ENCODE assay signal across 13 mouse cellular contexts in the genomic region with DNA sequence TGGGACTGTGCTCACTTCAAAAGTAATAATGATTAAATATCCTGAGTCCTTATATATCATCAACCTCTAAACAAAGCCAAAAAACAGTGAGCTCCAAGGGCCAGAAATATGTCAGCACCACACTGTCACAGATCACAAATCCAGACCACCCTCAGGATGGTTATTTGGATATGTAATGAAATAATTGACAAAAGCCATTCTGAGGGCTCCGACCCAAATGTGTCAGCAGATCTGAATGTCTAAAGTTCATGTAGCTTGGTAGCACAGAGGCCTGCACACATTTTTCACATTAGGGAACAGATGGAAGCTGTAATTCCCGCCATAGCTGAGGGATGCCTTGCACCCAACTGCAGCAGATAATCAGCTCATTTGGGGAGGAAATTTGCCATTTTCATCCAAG.
DNase-seq lines count a peak whose midpoint lies in the region; ATAC-seq and TF ChIP-seq lines count a peak whose summit lies in the region.
"Had no signal": no experiment of that assay in that cellular context is flagged by ENCODE, and none has a peak within 500 bp of the region (broad histone marks: within the 10 kb centered on the region; RNA-seq: fewer than 3 reads in every experiment).

No protein-coding gene starts in this region.

- DNase-seq in heart, adult 11 months = peak; percentile 82
- DNase-seq in heart, adult 2 months = no peak
- DNase-seq in stomach, postnatal 0 days (ENCODE audit: low spot score) = no peak
- DNase-seq in spleen, postnatal 10 days (ENCODE audit: low spot score in 2 of 2) = no peak
- no peak for DNase-seq in layer of hippocampus, postnatal 14 days (ENCODE audit: low spot score in 2 of 2)
- DNase-seq in layer of hippocampus, postnatal 10 days (ENCODE audit: low spot score in 2 of 2) = no peak
- DNase-seq: adrenal gland, adult 8-10 months; gastrocnemius, postnatal 36 days; midbrain, embryonic 14.5 days had no signal

- no peak overlapping the region for H3K9ac ChIP-seq in heart, adult 2 months (ENCODE audit: low read depth, low read length)
- H3K9ac ChIP-seq in stomach, embryonic 14.5 days (replicated peaks; ENCODE audit: low read depth, low read length) = no peak overlapping the region
- H3K9ac ChIP-seq in stomach, postnatal 0 days (ENCODE audit: low read length) = no peak overlapping the region
- no peak overlapping the region for H3K9ac ChIP-seq in lung, embryonic 15.5 days
- H3K9ac ChIP-seq: liver, embryonic 15.5 days had no signal

- H3K36me3 ChIP-seq in heart, adult 2 months (ENCODE audit: control insufficient read depth, insufficient read depth, low read length) = no peaks in the 10 kb centered on the region
- no peaks in the 10 kb centered on the region for H3K36me3 ChIP-seq in stomach, embryonic 14.5 days (ENCODE audit: control insufficient read depth, insufficient read depth, low read length)
- no peaks in the 10 kb centered on the region for H3K36me3 ChIP-seq in stomach, postnatal 0 days (ENCODE audit: control insufficient read depth, insufficient read depth, low read length)
- no peaks in the 10 kb centered on the region for H3K36me3 ChIP-seq in lung, embryonic 15.5 days
- H3K36me3 ChIP-seq: forebrain, embryonic 10.5 days; liver, embryonic 15.5 days had no signal

- TF ChIP-seq EP300 in heart, adult 2 months (IDR thresholded peaks at IDR 0.05; ENCODE audit: insufficient read depth, low read depth, low read length) = no peak
- TF ChIP-seq EP300 in stomach, postnatal 0 days (optimal IDR thresholded peaks at IDR 0.05) = no peak

- TF ChIP-seq CTCF in heart, adult 2 months (IDR thresholded peaks at IDR 0.05) = no peak
- TF ChIP-seq CTCF in stomach, postnatal 0 days (IDR thresholded peaks at IDR 0.05; ENCODE audit: low read depth) = no peak

- 74% methylated on average over 2 of the region's 2 CpGs for WGBS in heart, adult 2 months
- 50% methylated on average over 2 of the region's 2 CpGs for WGBS in stomach, embryonic 14.5 days
- 46% methylated on average over 2 of the region's 2 CpGs for WGBS in stomach, postnatal 0 days
- 54% methylated on average over 2 of the region's 2 CpGs for WGBS in lung, embryonic 15.5 days

- intact Hi-C loops in heart, adult 2 months (cut with DNase I) = no loop called here

- no peak for TF ChIP-seq POLR2A in heart, adult 2 months (IDR thresholded peaks at IDR 0.05; ENCODE audit: insufficient read depth, low read depth, low read length)

- H3K4me3 ChIP-seq in heart, adult 2 months = no peak overlapping the region
- H3K4me3 ChIP-seq in stomach, embryonic 14.5 days (ENCODE audit: low read depth, low read length) = no peak overlapping the region
- H3K4me3 ChIP-seq in stomach, postnatal 0 days (ENCODE audit: low read depth, low read length) = no peak overlapping the region
- H3K4me3 ChIP-seq in lung, embryonic 15.5 days = no peak overlapping the region
- H3K4me3 ChIP-seq: forebrain, embryonic 10.5 days; liver, embryonic 15.5 days had no signal

- ATAC-seq in stomach, embryonic 14.5 days (ENCODE audit: insufficient number of reproducible peaks, insufficient read depth, low FRiP score, low read depth) = 0 out of 2 replicates have a peak, but pooled peaks have one; percentile 53
- ATAC-seq in stomach, postnatal 0 days (ENCODE audit: low FRiP score, low TSS enrichment) = no peak
- ATAC-seq in lung, embryonic 15.5 days (ENCODE audit: borderline replicate concordance, extremely low read depth, low FRiP score, low TSS enrichment) = peak; percentile 95

- H3K27me3 ChIP-seq in heart, adult 2 months (ENCODE audit: control insufficient read depth, insufficient read depth, low read length) = no peaks in the 10 kb centered on the region
- H3K27me3 ChIP-seq in stomach, embryonic 14.5 days (ENCODE audit: control insufficient read depth, insufficient read depth, low read length) = no peaks in the 10 kb centered on the region
- no peaks in the 10 kb centered on the region for H3K27me3 ChIP-seq in stomach, postnatal 0 days (ENCODE audit: control insufficient read depth, insufficient read depth, low read length)
- peaks cover 5% of the 10 kb centered on the region for H3K27me3 ChIP-seq in lung, embryonic 15.5 days
- H3K27me3 ChIP-seq: liver, embryonic 15.5 days had no signal

- no peak overlapping the region for H3K27ac ChIP-seq in heart, adult 2 months
- no peak overlapping the region for H3K27ac ChIP-seq in stomach, embryonic 14.5 days (ENCODE audit: low read length)
- H3K27ac ChIP-seq in stomach, postnatal 0 days (replicated peaks) = no peak overlapping the region
- no peak overlapping the region for H3K27ac ChIP-seq in lung, embryonic 15.5 days
- H3K27ac ChIP-seq: forebrain, embryonic 10.5 days; liver, embryonic 15.5 days had no signal

- H3K9me3 ChIP-seq in stomach, embryonic 14.5 days (ENCODE audit: control insufficient read depth, low read depth, low read length) = no peaks in the 10 kb centered on the region
- no peaks in the 10 kb centered on the region for H3K9me3 ChIP-seq in stomach, postnatal 0 days (ENCODE audit: control insufficient read depth, low read length)
- H3K9me3 ChIP-seq in lung, embryonic 15.5 days = no peaks in the 10 kb centered on the region
- H3K9me3 ChIP-seq: forebrain, embryonic 10.5 days; liver, embryonic 15.5 days had no signal

- H3K4me2 ChIP-seq in stomach, embryonic 14.5 days (replicated peaks; ENCODE audit: low read depth, low read length) = no peak overlapping the region
- no peak overlapping the region for H3K4me2 ChIP-seq in stomach, postnatal 0 days (replicated peaks; ENCODE audit: low read depth)
- no peak overlapping the region for H3K4me2 ChIP-seq in lung, embryonic 15.5 days
- H3K4me2 ChIP-seq: liver, embryonic 15.5 days had no signal

- H3K79me2 ChIP-seq in heart, adult 2 months (replicated peaks; ENCODE audit: control insufficient read depth, insufficient read depth, low read length) = no peaks in the 10 kb centered on the region

- no peaks in the 10 kb centered on the region for H3K4me1 ChIP-seq in heart, adult 2 months (ENCODE audit: control insufficient read depth, insufficient read depth, low read length)
- H3K4me1 ChIP-seq in stomach, embryonic 14.5 days (ENCODE audit: control insufficient read depth, insufficient read depth, low read length) = no peaks in the 10 kb centered on the region
- H3K4me1 ChIP-seq in stomach, postnatal 0 days (replicated peaks; ENCODE audit: control insufficient read depth, insufficient read depth) = no peaks in the 10 kb centered on the region
- H3K4me1 ChIP-seq in lung, embryonic 15.5 days = no peaks in the 10 kb centered on the region
- H3K4me1 ChIP-seq: forebrain, embryonic 10.5 days; liver, embryonic 15.5 days had no signal
